Mouse (Mus musculus) cerebellum, adult 9-11 months (tissue): ENCODE results near the gene Gnpat.
"Not testable (repeated sequence)": the region's sequence is repeated elsewhere in the genome, so short reads cannot be mapped to it uniquely, and the experiment has no call there.

Source experiments
- DNase-seq: peaks from one replicate; pipeline ENCODE4 v3.0.0; 2022

Gene Gnpat

DNA sequence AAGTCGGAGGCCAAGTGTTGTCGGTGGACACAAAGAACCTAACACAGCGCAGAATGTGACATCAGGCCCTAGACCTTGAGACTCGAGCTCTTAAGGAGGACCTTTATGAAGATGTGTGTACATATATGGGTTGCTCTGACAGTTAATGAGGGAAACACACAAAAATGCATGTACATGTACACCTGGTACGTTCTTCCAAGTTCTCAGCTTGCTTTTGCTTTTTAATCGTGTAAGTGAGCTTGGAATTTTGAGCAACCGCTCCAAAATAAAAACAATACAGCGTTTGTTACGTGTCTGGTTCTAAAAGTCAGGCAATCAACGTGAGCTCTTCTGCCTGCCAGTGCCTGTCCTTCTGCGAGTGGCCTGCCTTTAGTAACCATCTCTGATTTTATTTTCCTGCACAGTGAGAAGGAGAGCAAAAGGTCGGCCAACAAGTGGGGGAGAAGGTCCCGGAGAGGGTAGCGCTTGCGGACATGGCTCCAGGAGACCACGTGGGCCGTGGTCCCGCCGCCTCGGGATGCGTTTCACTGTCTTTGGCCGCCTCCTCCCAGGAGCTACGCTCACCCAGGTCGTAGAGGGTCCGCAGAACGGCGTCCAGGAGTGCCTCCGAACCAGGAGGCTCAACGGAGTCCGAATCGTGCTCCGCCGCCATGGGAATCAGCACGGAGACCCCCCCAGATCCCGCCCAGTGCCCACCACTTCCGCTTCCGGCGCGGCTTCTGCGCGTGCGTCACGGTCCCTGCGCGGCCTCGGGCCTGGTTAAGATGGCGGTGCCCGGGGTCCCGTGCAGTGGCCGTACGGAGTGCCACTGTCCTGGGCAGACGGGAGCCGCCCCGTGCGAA, at the start of gene Gnpat, which contains the start of gene 2810004N23Rik:
Gene Gnpat, plus strand, starts transcription at position 713 of the 842 bp plus-strand sequence.
Gene 2810004N23Rik, minus strand, starts transcription at position 800 of the 842 bp plus-strand sequence.
- DNase-seq = peak; percentile 90

GRCm38 (mm10) chr8:124813326-124813725, 49.5 kb upstream of the Gnpat start:
- no peak for DNase-seq

- peak; percentile 71 for DNase-seq
These were observed 47.0 kb upstream of the Gnpat start for GRCm38 (mm10) chr8:124815870-124816269.

GRCm38 (mm10) chr8:124816866-124817265, 46.0 kb upstream of the Gnpat start:
- no peak for DNase-seq

DNA sequence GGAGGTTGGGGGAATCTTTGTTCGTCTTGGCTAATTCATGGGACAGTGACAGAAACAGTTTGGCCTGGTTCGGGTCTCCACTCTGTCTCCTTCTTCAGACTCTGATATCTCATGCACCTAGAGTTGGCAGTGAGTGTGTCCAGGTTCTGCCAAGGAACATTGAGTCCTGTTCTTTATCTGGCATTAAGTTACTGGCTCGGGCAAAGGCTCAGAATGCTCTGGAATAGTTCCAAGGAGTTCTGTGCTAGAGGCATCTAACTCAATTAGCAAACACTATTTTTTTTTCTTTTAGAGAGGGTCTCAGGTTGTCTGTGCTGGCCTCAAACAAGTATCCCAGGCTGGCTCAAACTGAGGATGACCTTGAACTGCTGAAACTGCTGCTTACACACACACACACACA, 45.5 kb upstream of the Gnpat start:
- no peak for DNase-seq

DNA sequence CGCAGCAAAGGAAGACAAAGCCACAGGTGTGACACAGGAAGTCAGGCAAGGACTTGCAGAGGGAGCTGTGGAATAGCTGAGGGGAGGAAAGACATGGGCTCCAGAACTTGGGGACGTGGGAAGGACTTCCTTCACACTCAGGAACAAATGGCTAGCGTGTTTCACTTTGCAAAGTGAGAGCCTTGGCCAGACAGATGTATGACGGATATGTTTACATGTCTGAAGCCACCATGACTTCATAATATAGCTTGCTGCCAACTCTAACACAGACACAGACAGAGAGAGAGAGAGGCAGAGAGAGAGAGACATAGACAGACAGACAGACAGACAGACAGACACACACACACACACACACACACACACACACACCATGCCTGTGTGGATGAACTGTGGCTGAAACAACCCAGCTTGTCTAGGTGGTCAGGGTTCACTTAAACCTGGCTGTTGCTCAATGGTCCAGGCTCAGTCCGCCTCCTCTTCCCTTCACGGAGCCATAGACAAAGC, 43.2 kb upstream of the Gnpat start:
- no peak for DNase-seq

- DNase-seq = no peak
These were observed 42.7 kb upstream of the Gnpat start for GRCm38 (mm10) chr8:124820125-124820524.

DNA sequence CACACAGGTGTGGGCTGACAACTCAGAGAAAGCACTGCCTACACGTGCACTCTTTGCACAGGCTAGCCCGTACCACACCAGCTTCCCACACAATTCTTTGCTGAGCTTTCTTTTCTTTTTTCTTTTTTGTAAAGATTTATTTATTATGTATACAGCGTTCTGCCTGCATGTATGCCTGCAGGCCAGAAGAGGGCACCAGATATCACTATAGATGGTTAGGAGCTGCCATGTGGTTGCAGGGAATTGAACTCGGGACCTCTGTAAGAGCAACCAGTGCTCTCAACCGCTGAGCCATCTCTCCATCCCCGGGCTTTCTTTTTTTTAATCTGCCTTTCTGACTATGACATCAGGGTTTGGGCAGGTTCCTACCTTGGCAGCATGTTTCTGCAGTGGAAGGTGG, 39.3 kb upstream of the Gnpat start:
- no peak for DNase-seq

DNA sequence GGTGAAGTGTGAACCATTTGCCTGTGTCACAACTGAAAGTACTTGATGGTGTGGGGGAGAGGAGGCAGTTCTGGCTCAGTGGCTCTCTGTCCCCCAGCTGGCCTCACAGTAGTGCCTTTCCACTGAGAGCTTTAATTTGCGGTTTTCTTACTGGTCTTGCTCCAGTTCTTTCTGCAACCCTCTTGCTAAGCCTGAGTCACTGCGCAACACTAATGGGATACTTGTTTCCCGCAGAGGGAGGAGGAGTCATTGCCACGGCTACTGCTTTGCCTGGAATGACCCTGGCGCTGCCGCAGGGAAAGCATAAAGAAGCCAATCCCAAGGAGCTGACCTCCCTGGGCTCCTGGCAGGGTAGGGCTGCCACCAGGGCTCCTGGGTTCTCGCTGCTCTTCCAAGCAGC, 36.2 kb upstream of the Gnpat start:
- peak; percentile 50 for DNase-seq

DNA sequence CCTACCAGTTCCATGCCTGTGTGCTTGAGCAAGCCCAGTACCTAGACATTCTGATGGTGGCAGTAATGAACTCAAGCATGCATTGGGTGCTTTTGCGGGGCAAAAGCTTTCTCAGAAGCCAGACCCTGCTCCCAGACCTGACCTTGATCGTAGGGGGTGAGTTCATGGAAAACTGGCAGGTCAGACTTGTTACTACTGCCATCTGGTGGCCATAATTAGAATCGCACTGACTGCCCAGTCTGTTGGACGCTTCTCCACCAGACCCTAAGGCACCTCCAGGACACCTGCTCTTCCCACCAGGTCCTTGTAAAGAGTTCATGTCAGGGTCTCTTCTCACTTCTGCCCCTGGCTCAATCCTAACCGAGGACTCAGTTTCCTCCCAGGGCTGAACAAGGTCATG, 35.4 kb upstream of the Gnpat start:
- peak; percentile 75 for DNase-seq

DNA sequence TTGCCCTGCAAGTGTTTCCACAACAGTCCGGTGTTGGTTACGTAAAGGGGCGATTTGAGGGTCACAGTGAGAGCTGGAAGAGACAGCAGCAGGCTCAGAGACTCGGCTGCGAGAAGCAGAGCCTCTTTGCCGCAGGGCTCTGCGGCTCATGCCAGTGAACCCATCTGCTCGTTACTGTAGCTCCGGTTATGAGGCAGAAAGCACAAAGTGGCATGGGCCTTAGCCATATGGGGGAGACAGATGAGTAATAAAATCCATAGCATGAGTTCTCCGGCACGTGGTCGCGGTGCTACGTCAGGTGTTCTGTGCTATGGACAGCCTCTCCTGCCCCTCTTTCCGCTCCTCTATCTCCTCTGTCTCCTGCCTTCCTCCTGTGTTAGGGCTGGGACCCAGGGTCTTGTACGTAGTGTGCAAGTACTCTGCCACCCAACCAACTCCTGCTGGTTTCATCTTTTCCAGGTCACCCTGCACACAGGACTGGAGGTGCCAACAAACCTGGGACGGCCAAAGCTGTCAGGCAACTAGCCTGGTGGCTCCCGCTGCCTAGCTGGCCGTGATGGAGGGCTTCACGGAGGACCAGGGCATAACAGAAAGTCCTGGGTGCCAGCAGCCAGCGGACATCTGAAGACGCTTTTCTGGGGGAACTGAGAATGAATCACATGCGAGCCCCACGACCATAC, 34.1 kb upstream of the Gnpat start:
- peak; percentile 75 for DNase-seq

- no peak for DNase-seq
These were observed 32.8 kb upstream of the Gnpat start for GRCm38 (mm10) chr8:124830050-124830449.

DNA sequence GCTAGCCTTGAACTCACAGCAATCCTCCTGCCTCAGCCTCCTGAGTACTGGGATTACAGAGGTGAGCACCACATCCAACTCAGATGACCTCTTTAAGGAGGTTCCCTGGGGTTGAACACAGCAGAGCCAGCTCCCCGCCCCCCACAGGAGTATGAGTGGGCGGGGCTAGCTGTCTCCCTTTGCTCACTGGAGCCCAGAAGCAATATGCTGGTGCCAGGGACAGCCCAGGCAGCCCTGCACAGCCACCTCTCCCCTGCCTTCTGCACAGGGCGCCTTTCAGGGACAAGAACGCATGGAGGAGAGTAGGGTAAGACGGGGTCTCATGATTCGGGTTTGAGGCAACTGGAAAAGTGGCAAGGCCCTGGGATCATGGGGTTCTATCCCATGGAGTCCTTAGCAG, 31.3 kb upstream of the Gnpat start:
- no peak for DNase-seq

- DNase-seq = no peak
These were observed 30.9 kb upstream of the Gnpat start for GRCm38 (mm10) chr8:124831941-124832340.

- DNase-seq = no peak
These were observed 29.2 kb upstream of the Gnpat start for GRCm38 (mm10) chr8:124833430-124834205.

DNA sequence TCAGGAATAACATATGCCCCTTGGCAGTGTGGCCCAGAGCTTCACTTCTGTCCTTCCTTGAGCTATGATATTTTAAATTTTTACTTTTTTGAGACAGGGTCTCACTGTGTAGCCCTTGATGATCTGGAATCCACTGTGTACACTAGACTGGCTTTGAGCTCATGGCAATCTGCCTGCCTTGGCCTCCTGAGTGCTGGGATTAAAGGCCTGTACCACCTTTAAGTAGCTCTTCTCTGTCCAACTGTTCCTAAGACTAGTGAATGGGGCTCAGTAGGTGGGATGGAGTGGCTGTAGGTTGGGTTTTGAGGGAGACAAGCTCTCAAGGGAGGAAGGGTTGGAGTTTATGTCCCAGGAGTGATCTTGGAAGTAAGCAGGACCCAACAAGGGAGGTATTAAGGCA, 27.0 kb upstream of the Gnpat start:
- no peak for DNase-seq

GRCm38 (mm10) chr8:124836273-124836672, 26.6 kb upstream of the Gnpat start:
- DNase-seq = no peak

DNA sequence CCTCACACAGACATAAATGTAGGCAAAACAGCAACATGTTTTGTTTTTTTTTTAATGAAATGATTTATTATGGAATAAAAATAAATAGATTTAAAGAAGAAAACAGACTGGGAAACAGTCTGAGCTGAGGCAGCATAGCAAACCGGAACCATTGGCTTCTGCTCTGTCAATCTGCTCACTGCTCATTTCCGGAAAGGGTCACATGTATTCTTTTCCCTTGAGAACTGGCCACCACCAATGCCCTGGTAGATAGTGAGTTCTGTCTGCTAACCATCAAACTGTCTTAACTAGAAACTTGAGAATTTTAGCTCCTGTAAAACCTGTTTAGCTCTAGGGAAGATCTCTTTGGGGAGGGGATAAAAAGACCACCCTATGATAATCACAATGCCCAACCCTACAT, 25.9 kb upstream of the Gnpat start:
- no peak for DNase-seq

DNA sequence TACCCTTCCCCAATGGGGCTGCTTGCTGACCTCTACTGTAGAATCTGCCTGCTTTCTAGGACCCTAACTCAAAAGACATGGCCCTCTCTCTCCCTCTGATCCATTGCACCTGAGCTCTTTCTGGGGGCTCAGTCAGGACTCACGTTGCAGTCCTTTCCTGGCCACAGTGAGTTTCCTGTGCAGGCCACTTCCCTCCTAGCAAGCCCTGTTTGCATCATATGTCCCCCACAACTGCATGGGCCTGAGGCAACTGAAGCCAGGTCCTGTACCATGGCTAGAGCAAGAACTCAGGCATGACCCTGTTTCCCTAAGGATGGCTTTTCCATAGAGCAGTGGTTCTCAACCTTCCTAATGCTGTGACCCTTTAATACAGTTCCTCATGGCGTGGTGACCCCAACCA, 24.9 kb upstream of the Gnpat start:
- DNase-seq = no peak

- DNase-seq = no peak
These were observed 23.5 kb upstream of the Gnpat start for GRCm38 (mm10) chr8:124839371-124839770.

DNA sequence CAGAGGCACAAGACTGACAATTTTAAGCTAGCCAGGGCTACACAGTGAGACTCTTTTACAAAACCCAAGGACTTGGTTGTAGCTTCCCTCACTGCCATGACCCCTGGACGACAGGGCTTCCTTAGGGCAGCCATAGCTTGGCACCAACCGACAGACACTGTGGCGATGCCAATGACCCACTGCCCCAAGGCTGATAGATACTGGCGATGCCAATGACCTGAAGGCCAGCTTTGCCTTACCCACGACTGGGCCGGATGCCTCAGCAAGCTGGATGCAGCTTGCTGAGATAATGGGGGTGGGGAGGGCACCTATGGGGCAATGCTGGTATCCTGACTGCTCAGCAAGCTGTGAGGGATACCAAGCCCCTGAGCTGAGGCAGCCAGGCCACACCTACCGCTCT, 21.9 kb upstream of the Gnpat start:
- no peak for DNase-seq

DNA sequence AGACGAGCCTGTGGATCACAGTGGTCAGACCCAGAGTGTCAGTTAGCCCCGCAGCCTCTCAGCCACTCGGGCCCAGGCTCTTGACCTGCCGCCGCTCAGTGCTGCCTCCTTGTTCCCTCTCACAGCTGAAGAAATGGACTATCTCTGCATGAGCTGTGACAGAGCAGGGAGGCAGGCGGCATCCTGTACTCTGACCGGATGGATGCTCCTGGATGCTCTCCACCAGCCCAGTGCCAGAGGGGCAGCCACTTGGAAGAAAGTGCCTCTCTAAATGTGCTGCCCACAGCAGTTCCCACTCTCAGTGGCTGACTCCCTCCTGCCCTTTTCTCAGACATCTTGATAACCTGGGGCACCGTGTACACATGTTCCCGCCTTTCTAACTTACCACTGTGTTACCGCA, 21.1 kb upstream of the Gnpat start:
- no peak for DNase-seq

DNA sequence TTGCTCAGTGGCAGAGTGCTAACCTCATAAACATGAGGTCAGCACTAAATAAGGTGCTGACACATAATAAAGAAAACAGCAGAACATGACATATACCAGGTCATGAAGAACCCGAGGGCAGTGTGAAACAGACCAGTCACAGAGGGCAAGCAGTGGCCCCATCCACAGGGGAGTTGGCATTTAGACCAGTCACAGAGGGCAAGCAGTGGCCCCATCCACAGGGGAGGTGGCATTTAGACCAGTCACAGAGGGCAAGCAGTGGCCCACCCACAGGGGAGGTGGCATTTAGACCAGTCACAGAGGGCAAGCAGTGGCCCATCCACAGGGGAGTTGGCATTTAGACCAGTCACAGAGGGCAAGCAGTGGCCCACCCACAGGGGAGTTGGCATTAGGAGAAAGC, 19.9 kb upstream of the Gnpat start:
- DNase-seq = not testable (repeated sequence)
